In genomic region chr11:115276780-115277603, GRCm38 (mm10) we compare ENCODE assay signal across 8 mouse cellular contexts. TPM values are rescaled to one million over a fixed set of nuclear protein-coding genes. Genes with fewer than 3 reads are reported as not detected.
A peak's percentile ranks its signal among the peaks of the same experiment; 100 is the strongest.
DNase-seq lines count a peak whose midpoint lies in the region; ATAC-seq and TF ChIP-seq lines count a peak whose summit lies in the region.

Gene Fdxr (minus strand): TSS chr11:115277050.

- peak within 1 kb of the TSS; percentile 93 for H3K4me3 ChIP-seq in E14TG2a.4 (replicated peaks; ENCODE audit: low read length)
- H3K4me3 ChIP-seq in forebrain, embryonic 12.5 days (replicated peaks): peak within 1 kb of the TSS; percentile 51
- peak within 1 kb of the TSS; percentile 65 for H3K4me3 ChIP-seq in heart, postnatal 0 days (ENCODE audit: low read depth, low read length)
- peak within 1 kb of the TSS; percentile 61 for H3K4me3 ChIP-seq in liver, embryonic 16.5 days (ENCODE audit: low read depth, low read length)
- peak within 1 kb of the TSS; percentile 72 for H3K4me3 ChIP-seq in neural tube, embryonic 13.5 days
- peak within 1 kb of the TSS; percentile 97 for H3K4me3 ChIP-seq in testis, adult 2 months (ENCODE audit: control insufficient read depth, low read depth, low read length)

- peak within 1 kb of the TSS; percentile 84 for H3K4me2 ChIP-seq in forebrain, embryonic 12.5 days
- H3K4me2 ChIP-seq in heart, postnatal 0 days (ENCODE audit: low read depth, low read length): peak within 1 kb of the TSS; percentile 84
- H3K4me2 ChIP-seq in liver, embryonic 16.5 days (ENCODE audit: low read depth, low read length): peak within 1 kb of the TSS; percentile 97
- peak within 1 kb of the TSS; percentile 87 for H3K4me2 ChIP-seq in neural tube, embryonic 13.5 days

- peak; percentile 96 for ATAC-seq in forebrain, embryonic 12.5 days (ENCODE audit: low FRiP score)
- ATAC-seq in heart, postnatal 0 days (ENCODE audit: insufficient read depth, low read depth): peak; percentile 95
- ATAC-seq in liver, embryonic 16.5 days (ENCODE audit: low read depth): peak; percentile 92
- ATAC-seq in neural tube, embryonic 13.5 days (ENCODE audit: low read depth): peak; percentile 97

- H3K36me3 ChIP-seq in E14TG2a.4 (ENCODE audit: insufficient read depth, low read length): peaks cover 9% of the 10 kb centered on the region; the same call in 1 of the 2 replicates
- H3K36me3 ChIP-seq in forebrain, embryonic 12.5 days (replicated peaks): no peaks in the 10 kb centered on the region
- no peaks in the 10 kb centered on the region for H3K36me3 ChIP-seq in heart, postnatal 0 days (replicated peaks; ENCODE audit: control insufficient read depth, insufficient read depth, low read length)
- H3K36me3 ChIP-seq in liver, embryonic 16.5 days (ENCODE audit: control insufficient read depth, insufficient read depth): no peaks in the 10 kb centered on the region
- H3K36me3 ChIP-seq in neural tube, embryonic 13.5 days: no peaks in the 10 kb centered on the region
- no peaks in the 10 kb centered on the region for H3K36me3 ChIP-seq in testis, adult 2 months (ENCODE audit: control insufficient read depth, insufficient read depth, low read length)

- DNase-seq in c-Kit-positive CD71-positive TER-119-positive erythroid progenitor cells, embryonic 14.5 days (ENCODE audit: low spot score): peak; percentile 100
- DNase-seq in heart, postnatal 0 days (ENCODE audit: low spot score): peak; percentile 100
- peak; percentile 99 for DNase-seq in kidney, postnatal 4 days

- peak within 1 kb of the TSS; percentile 77 for H3K9ac ChIP-seq in forebrain, embryonic 12.5 days
- H3K9ac ChIP-seq in heart, postnatal 0 days (replicated peaks; ENCODE audit: low read depth, low read length): peak within 1 kb of the TSS; percentile 57
- peak within 1 kb of the TSS; percentile 76 for H3K9ac ChIP-seq in liver, embryonic 16.5 days (ENCODE audit: low read depth, low read length)
- H3K9ac ChIP-seq in neural tube, embryonic 13.5 days: peak within 1 kb of the TSS; percentile 87

- peak; percentile 94 for TF ChIP-seq POLR2A in testis, adult 2 months (IDR thresholded peaks at IDR 0.05; ENCODE audit: control insufficient read depth, low read depth, low read length)

- H3K4me1 ChIP-seq in E14TG2a.4 (replicated peaks; ENCODE audit: low read depth, low read length): peaks cover 33% of the 10 kb centered on the region
- H3K4me1 ChIP-seq in forebrain, embryonic 12.5 days: peaks cover 22% of the 10 kb centered on the region
- peaks cover 13% of the 10 kb centered on the region for H3K4me1 ChIP-seq in heart, postnatal 0 days (ENCODE audit: control insufficient read depth, insufficient read depth)
- peaks cover 38% of the 10 kb centered on the region for H3K4me1 ChIP-seq in liver, embryonic 16.5 days (ENCODE audit: control insufficient read depth, low read depth, low read length)
- peaks cover 35% of the 10 kb centered on the region for H3K4me1 ChIP-seq in neural tube, embryonic 13.5 days (replicated peaks)
- peaks cover 8% of the 10 kb centered on the region for H3K4me1 ChIP-seq in testis, adult 2 months (ENCODE audit: control insufficient read depth, insufficient read depth, low read length)

- H3K9me3 ChIP-seq in E14TG2a.4 (ENCODE audit: low read length): no peaks in the 10 kb centered on the region
- no peaks in the 10 kb centered on the region for H3K9me3 ChIP-seq in forebrain, embryonic 12.5 days
- H3K9me3 ChIP-seq in heart, postnatal 0 days (replicated peaks; ENCODE audit: control insufficient read depth, low read length): no peaks in the 10 kb centered on the region
- H3K9me3 ChIP-seq in liver, embryonic 16.5 days (replicated peaks; ENCODE audit: control insufficient read depth, low read length): no peaks in the 10 kb centered on the region
- no peaks in the 10 kb centered on the region for H3K9me3 ChIP-seq in neural tube, embryonic 13.5 days

- no peaks in the 10 kb centered on the region for H3K27me3 ChIP-seq in E14TG2a.4 (ENCODE audit: insufficient read depth, low read length)
- no peaks in the 10 kb centered on the region for H3K27me3 ChIP-seq in forebrain, embryonic 12.5 days
- H3K27me3 ChIP-seq in heart, postnatal 0 days (ENCODE audit: control insufficient read depth, insufficient read depth, low read length): no peaks in the 10 kb centered on the region
- no peaks in the 10 kb centered on the region for H3K27me3 ChIP-seq in liver, embryonic 16.5 days (ENCODE audit: control insufficient read depth, insufficient read depth, low read depth, low read length)
- no peaks in the 10 kb centered on the region for H3K27me3 ChIP-seq in neural tube, embryonic 13.5 days
- no peaks in the 10 kb centered on the region for H3K27me3 ChIP-seq in testis, adult 2 months (ENCODE audit: control insufficient read depth, insufficient read depth, low read length)

- WGBS in forebrain, embryonic 12.5 days: under 1% methylated on average over 42 of the region's 42 CpGs
- under 1% methylated on average over 42 of the region's 42 CpGs for WGBS in heart, postnatal 0 days
- WGBS in liver, embryonic 16.5 days (ENCODE audit: insufficient replicate concordance): under 1% methylated on average over 42 of the region's 42 CpGs
- WGBS in neural tube, embryonic 13.5 days: under 1% methylated on average over 42 of the region's 42 CpGs

- 0 out of 2 replicates have a peak, but pooled peaks have one; percentile 74 for TF ChIP-seq EP300 in heart, postnatal 0 days (IDR thresholded peaks at IDR 0.05; ENCODE audit: low read depth)

- H3K27ac ChIP-seq in forebrain, embryonic 12.5 days: peak within 1 kb of the TSS; percentile 90
- peak within 1 kb of the TSS; percentile 89 for H3K27ac ChIP-seq in heart, postnatal 0 days (ENCODE audit: low read depth)
- peak within 1 kb of the TSS; percentile 76 for H3K27ac ChIP-seq in liver, embryonic 16.5 days (ENCODE audit: low read length)
- H3K27ac ChIP-seq in neural tube, embryonic 13.5 days (replicated peaks): peak within 1 kb of the TSS; percentile 92
- H3K27ac ChIP-seq in testis, adult 2 months (ENCODE audit: control insufficient read depth, insufficient read depth, low read depth, low read length): peak within 1 kb of the TSS; percentile 86

- no peak for TF ChIP-seq CTCF in E14TG2a.4 (conservative IDR thresholded peaks at IDR 0.05; ENCODE audit: low read length)
- TF ChIP-seq CTCF in heart, postnatal 0 days (IDR thresholded peaks at IDR 0.05; ENCODE audit: low read depth): no peak
- TF ChIP-seq CTCF in testis, adult 2 months (IDR thresholded peaks at IDR 0.05; ENCODE audit: control insufficient read depth, insufficient read depth, insufficient replicate concordance, low read depth, low read length): no peak

RNA-seq across cellular contexts. Expression of gene Fdxr, which starts in this region (rescaled TPM):
- 16.9 and 17.4 TPM in 2 replicates for polyA plus RNA-seq in forebrain, embryonic 12.5 days (2016; fragmentation: Nextera tagmentation; extraction: Ambion mirVana)
- 13.8 and 18.2 TPM in 2 replicates for total RNA-seq in heart, postnatal 0 days (2014; rRNA removed; ENCODE audit: low replicate concordance)
- polyA plus RNA-seq in heart, postnatal 0 days (2015; fragmentation: Nextera tagmentation; extraction: Ambion mirVana): 9.6 and 10.1 TPM in 2 replicates
- polyA plus RNA-seq in liver, embryonic 16.5 days (2015; fragmentation: Nextera tagmentation; extraction: Ambion mirVana): 19.5 and 21.7 TPM in 2 replicates
- polyA plus RNA-seq in neural tube, embryonic 13.5 days (2015; fragmentation: Nextera tagmentation; extraction: Ambion mirVana): 19.4 and 20.4 TPM in 2 replicates
- 28.0 and 30.7 TPM in 2 replicates for polyA plus RNA-seq in testis, adult 2 months (2012; rRNA removed)

Comparison
In these comparisons a context has a peak if more than half of its experiments do, and no peak if none do; other contexts are left out.
1. Peak in every context shown above with its lines: DNase-seq, ATAC-seq, H3K4me3 ChIP-seq and H3K27ac ChIP-seq.